Mouse (Mus musculus) frontal cortex, postnatal 36 days (tissue): ENCODE results near the gene Tbc1d30.

ENCODE experiments used
- DNase-seq, 2 experiments: peaks; one replicate each; pipeline ENCODE4 v3.0.0; 2022; ENCODE audit warnings: low spot score in 2 of 2

Gene Tbc1d30

DNA sequence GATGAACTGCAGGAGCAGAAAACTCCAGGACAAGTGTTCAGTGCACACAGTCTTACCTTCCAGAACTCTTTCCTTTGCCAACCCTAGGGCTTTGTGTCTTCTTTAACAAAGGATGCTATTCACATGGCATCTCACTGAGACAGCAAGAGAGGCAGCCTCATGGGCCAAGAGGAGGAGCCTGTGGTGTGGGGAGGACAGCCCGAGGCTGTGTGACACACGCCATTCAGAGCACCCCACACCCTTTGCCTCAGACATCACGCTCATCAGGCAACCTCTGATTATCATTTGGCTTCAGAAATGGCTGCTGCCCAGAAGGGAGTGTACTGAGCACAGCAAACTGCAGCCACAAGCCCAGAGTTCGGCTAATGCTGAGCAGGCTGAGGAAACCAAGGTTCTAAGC lies 36.9 kb downstream of the Tbc1d30 start:
- DNase-seq, result no peak

DNA sequence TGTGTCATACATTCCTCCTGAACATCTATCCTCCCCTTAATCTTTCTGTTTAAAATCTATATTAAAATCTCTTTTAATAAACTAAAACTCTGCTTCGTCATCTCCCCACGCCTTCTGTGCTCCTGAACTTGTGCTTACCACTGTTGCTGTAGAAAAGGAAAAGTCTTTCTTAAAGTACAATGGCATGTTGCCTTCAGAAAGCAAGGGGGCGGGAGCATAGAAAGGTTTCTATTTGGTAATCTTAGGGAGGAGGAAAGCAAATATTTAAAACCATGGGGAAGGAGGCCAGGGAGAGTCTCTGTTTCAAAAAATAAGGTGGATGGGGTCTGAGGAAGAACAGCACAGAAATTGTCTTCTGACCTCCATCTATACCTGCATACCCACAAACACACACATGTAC lies 38.0 kb downstream of the Tbc1d30 start:
- no peak for DNase-seq

DNA sequence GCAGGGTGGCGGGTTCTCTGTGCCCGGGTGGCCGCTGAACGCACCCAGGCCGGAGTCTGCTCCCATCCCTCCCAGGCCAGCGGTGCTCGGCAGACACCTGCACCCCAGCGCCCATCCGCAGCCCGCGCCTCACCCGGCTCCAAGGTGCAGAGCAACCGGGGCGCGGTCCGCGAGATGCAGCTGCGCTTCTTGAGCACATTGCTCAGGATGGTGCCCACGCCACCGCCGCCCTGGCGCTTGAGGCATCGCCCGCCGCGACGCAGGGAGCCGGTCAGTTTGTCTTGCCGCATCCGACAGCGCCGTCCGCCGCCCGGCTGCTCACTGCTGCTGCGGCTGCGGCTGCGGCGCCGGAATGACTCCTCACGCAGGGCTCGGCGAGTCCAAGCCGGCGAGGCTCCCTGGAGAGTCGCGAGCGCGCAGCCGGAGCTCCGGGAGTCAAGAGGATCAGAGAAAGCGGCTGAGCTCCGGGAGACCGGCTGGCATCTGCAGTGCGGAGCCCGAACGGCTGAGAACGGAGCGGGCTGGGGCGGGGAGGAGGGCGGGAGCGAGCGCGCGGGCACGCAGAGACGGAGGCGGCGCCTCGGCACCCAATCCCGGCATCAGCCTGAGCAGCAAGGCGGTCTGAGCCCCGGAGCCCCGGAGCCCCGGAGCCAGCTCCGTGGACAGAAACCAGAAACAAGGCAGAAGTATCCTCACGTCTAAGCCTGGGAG lies 40.4 kb downstream of the Tbc1d30 start:
- peak; percentile 83 to 84 for DNase-seq

DNA sequence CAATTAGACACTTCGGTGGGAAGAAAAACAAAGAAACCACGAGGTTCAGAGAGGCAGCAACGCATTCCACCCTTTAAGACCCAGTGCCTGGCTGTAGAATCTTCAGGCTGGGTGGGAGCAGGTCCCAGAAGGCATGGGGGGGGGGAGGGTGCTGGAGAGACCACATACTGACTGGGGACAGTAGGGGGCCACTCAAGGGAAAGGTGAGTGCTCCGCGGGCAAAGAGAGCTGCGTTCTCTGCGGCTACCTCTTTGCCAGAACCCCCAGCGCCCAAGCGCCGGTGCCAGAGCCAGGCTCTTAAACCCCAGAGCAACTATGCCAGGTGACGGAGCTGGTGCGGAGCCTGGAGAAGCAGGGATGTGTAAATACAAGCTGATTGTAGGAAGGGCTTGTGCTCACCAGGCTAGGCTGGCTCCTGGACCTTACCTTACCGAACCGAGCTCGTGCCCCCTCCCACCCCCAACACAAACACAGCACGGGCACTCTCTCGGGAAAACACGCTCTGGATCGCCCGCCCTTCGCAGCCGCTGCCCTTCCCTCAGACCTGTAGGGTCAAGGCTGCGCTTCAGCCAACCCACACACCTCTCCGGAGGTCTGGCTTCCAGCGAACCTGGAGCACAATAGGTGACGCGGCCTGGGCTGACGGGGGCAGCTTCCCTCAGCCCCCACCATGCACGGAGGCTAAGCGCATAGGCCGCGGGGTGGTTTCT lies 41.1 kb downstream of the Tbc1d30 start:
- DNase-seq, result no peak

DNA sequence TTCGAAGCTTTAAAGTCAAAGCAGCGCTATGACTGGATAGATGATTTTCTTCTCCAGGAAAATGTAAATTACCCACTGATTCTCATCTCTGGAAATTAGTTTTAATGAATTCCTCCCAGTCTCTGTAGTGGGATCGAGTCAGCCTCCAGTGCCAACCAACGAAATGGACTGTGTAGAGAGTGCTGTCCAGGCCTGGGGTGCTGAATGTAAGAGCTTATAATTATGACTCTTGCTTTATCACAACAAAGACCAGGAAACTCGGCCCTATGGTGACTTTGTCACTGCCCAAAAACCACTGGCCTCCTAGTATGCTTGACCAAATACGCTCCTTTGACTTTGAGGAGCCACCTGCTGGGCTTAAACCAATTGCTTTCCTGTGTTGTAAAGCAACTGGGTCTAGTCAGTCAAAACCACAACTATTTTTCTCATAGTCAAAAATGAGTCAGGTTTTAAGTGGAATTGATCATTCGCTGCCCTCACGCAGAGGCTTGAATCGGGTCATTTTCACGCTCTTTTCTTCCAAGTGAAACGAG lies 41.9 kb downstream of the Tbc1d30 start:
- no peak for DNase-seq

DNA sequence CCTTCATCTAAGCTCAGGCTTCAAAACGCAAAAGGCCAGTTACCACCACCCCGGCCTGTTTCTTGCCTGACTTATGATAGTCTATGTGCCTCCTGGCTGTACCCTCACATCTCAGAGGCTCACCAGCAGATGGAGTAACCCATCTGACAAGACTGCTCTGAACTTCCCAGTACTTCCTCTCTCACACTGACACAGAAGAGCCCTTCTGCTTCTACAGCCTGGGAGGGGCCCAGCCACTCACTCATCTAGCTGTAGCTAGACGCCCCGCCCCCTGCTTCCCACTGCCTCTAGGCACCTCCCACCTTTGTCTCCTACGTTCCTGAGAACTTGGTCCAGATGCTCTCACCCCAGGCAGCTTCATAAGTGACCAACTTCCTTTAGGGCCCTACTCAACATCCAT lies 45.6 kb downstream of the Tbc1d30 start:
- DNase-seq, result no peak

DNA sequence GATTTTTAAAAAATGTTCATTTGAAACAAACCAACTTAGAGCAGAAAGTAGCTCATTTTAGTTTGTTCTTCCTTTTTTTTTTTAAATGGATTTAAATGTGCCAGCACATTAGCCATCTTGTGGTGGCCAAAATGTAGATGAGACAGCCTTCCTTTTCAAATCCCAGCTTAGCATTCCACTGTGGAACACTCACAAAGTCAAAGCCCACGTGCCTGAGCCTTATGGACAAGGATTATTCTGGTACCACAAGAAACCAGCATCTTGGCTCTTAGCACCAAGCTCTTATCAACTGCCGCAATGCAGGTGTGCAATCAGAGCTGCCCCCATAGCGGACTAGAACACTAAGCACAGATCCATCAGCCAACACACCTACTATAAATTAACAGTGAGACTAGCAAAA lies 47.5 kb downstream of the Tbc1d30 start:
- DNase-seq, result no peak

DNA sequence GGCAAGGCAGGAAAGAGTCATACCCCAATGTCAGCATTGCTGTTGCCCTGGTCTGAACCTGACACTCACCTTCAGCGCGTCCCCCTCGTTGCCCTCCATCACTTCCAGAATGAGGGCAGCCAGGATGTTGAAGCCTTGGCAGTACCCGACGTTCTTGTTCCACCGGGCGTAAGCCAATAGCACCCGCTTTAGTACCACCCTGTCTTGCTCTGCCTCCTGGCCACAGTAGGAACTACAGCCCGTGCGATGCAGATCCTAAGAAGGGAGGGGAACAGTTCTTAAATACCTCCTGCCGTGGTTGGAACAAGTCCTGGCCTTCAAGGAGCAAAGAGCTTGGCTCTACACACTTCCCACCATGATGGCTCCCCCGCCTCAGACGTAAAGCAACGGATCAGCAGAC lies 49.2 kb downstream of the Tbc1d30 start:
- DNase-seq, result no peak

DNA sequence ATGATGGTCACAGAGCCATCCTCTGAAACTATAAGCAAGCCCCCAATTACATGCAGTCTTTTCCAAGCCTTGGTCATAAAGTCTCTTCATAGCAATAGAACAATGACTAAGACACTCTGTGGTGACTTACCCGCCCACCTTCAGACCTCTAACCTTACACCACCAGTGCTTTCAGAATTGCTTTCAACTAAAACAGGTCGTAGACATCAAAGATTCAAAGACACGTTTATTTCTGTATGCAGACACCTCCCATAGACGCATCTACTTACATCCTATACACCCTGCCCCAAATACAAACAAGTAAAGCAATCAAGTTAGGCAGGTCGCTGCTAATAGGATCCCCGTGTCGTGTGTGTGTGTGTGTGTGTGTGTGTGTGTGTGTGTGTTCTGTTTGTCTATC lies 50.4 kb downstream of the Tbc1d30 start:
- DNase-seq, result no peak

DNA sequence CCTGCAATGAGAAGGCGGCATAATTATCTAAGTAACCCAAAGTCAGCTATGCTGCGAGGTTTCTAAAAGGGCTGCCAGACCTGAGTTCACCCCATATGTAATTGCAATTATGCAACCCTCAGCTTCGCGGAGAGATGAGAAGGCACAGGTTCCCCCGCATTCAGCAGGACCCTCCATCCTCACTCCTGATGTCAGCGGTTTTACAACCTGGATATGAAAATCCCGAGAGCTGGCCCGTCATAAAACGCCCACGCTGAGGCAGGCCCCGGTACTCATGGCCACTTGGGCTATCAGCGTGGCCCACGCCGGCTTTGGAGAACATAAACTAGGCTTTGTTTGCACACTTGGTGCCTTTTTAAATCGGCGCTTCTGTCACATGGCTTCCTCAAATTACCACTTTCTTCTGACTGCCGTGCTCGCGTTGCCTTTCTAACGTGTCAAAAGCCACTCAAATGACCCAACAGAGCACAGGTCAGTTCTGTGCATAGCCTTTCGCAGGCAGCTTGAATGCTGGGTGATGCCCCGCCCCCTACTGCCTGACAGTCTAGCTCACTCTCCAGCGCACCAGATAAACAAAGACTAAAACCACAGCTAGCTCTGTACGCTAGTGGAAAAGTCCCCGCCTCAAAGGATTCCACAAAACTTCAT lies 53.9 kb downstream of the Tbc1d30 start:
- peak in 1 of 2 experiments; percentile 63 for DNase-seq

DNA sequence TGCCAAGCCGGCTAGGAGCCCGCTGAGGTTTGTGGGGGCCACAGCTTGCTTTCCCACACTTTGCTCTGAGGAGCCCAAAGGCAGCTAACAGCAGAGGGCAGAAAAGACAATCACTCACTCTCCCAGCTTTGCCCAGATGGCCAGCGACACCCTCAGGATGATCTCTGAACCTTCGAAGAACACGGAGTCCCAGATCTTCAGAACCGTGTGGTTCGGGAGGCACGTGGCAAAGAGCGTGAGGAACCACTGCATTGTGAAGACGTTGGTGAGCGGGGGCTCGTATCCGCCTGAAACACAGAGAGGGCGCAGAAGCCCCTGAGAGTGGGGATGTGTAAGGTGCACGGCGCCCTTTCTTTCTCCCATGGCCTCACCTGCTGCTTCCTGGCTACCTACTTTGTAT lies 56.6 kb downstream of the Tbc1d30 start:
- DNase-seq, result no peak

DNA sequence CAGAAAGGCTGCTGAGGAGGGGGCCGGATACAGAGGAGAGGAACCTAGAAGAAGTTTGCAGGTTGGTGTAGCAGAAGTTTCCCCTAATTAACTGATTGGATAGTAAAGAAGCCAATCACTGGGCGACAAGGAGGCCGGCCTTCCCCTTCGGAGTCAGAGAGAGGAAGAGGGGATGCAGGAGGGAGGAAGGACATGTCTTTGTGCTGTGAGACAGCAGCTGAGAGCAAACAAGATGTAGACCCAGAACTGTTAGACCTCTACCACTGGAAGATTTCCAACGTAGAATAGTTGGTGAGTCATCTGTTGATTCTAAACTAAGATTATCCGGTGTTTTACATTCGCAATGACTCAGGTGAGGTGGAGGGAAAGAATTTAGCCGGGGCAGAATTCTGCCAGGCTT lies 57.2 kb downstream of the Tbc1d30 start:
- DNase-seq, result no peak

DNA sequence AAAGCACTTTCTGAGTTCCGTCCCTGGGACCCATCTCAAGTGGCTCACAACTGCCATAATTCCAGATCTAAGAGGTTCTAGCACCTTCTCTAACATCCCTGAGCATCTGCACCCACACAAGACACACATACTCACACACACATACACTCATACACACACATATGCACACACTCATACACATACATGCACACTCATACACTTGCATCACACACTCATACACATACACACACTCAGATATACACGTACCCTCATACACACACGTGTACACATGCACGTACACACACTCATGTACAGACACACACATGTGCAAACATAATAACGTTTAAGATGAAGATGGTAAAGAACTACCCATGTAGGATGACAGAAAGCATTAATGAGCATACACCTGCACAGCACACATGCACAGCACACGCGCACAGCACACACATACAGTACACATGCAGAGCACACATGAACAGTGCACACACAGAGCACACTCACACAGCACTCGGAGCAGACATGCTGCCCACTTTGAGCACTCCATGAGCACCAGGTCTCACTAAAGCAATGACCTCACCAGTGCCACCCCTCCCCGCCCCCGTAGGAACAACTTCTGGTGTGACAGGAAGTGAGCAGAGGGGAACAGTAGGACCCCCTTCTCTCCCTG lies 59.7 kb downstream of the Tbc1d30 start:
- no peak for DNase-seq

DNA sequence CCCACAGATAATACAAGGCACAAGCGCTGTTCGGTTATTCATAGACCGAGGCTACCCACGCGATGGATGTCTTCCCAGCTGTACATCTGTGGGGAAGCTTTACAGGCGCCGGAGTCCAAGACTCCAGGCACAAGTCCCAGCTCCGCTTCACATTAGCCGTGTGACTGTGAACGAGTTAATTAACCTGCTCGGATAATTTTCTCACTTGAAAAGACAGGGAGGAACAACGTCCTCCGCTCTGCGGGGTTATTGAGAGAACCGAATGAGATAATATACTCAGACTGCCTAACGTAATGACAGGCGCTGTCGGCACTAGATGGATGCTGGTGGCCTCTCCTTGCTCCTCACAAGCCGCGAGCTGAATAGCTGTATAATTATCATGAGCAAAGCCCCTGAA lies 60.4 kb downstream of the Tbc1d30 start:
- peak; percentile 70 to 80 for DNase-seq

DNA sequence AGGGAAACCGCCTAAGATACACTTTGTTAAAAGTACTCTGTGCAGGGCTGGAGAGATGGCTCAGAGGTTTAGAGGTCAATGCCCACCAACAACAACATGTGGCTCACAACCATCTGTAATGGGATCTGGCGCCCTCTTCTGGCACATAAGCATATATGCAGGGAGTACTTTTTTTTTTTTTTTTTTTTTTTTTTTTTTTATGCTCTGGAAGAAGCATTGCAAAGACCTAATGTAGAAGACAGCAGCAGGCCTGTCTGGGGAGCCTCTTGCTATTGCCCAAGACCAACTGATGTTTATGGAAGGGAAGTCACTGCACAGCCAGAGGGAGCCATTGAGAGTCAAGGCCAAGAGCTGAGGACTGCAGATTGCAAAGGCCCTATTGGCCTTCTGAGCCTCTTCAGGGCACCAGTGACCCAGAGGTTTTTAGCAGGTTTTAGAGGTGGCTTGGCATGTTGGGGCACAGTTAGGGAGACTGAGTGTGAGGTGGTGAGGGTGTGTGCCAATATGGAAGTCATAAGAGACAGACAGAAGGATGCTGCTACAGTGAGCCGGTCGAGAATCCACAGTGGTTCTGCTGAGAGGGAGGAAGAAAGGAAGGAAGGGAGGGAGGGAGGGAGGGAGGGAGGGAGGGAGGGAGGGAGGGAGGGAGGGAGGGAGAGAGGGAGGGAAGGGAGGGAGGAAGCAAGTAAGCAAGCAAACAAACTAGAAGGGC lies 61.0 kb downstream of the Tbc1d30 start:
- no peak for DNase-seq

DNA sequence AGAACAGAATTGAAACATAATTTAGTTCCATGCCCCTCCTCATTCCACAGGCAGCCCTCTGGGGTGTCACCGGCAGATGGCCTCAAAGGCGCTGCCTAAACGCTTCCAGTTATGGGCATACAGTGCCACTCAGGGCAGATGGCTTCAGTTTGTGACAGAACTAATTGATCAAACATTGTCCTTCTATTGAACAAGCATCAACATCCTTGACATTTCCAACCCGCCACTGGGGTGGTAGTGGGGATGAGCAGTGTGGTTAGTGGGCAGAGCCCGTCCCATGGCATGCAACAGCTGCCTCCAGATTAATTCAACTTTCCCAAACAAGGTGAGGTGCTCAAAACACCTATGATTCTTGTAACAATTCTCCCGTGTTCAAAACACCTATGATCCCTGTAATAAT lies 68.2 kb downstream of the Tbc1d30 start:
- no peak for DNase-seq

DNA sequence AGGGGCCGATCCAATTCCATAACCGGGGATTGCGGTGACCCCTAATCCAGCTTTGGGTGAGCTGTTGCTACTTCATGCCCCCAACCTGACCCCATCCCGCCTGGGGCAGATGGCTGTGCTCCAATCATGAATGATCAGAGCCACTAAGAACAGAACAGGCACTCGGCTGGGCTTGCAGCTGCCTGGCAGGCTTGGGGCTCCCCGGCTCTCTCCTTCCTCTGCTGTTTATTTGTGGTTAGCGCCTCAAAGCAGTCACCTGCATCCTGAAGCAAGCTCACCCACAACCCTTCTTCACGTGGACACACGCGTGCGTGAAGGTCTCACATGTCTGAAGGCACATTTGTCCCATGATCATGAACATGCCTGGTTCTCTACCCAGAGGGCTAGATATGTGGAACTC lies 68.6 kb downstream of the Tbc1d30 start:
- no peak for DNase-seq

DNA sequence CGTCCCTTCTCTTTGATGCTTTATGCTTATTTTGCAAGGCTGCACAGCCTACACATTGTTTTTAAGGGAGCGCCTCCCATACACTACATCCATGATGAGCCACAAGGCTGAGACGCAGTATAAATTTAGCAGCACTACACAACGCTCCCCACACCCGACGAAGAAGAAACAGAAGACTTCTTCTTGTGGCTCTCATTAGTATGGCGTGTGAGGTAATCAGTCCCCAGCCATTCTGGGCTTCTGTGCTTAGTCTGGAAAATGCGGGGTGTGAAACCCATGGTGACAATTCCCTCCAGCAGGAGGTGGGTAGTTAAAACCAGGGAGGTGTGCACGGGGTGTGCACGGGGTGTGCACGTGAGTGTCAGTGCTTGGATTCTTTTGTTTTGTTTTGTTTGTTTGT lies 70.1 kb downstream of the Tbc1d30 start:
- DNase-seq, result peak; percentile 63 to 77

DNA sequence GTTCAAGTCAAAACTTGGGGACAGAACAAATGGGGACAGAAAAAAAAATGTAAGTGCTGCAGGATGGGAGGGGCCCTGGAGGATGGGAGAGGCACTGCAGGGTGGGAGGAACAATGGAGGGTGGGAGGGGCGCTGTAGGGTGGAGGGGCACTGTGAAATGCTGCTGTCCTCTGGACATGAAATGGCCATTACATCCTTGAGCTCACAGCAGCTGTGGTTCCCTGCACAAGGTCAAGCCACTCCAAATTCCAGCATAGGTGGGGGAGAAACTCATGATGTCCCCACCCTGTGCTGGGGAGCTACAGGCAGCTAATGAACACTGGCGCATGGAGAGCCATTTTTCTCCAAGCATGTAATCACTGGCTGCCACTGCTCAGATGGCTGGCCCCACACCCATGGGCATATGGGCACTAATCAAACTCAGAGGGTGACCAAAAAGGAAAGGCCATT lies 74.0 kb downstream of the Tbc1d30 start:
- no peak for DNase-seq

DNA sequence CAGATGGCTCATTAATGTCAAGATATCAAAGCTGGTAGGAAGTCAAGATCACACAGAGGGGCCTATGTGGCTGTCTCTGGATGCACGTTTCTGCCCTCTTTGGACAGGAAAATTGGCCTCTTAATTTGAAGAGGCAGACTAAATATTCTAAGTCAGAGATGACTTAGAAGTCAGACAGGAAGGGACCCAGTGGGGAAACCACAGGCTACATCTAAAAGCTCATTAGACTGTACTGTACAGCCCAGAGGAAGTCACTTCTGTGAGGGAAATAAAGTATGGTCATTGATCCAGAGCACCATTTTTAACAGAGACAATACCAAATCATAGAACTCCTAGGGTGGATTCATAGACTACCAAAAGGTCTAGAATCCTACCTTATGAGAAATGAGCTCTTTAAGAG lies 76.1 kb downstream of the Tbc1d30 start:
- no peak for DNase-seq

DNA sequence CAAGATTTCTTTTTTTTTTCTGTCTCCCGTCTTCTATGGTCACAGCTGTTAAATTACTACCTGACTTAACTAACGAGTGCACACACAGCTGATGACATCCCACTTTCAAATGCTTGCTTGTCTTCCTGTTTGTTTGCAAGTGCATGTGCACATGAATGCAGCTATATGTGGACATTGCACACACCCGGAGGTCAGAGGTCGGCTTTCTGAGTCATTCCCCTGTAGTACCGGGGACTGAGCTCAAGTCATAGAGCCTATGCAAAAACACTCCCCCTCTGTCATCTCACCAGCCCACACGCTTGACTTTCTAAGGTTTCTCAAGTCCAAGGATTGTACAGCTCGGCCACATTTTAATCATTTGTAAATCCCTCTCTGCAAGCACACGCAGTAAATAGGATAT lies 80.1 kb downstream of the Tbc1d30 start:
- no peak for DNase-seq

DNA sequence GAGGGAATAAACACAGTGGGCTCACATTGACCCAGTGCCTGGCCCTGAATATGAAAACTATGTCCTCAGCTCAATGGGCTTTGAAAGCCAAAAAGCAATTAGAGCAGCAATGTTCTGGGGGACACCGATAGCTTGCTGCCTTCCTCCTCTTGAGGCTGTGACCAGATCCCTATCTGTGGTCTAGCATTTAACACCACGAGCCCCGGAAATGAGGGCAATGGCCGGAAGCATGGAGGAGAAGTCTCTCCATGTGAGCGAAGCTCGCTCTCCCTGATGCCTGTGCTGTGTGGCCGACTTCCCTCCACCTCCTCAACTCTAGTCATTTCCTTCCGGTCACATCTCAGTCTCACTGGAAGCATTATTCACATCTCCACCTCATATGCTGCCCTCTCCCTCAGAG lies 82.3 kb downstream of the Tbc1d30 start:
- DNase-seq, result no peak
